Mouse (Mus musculus) limb, embryonic 12.5 days (tissue): ENCODE measurements around the gene Gm21958. TPM values are rescaled to one million over a fixed set of nuclear protein-coding genes. Genes with fewer than 3 reads are reported as not detected.
A peak's percentile ranks its signal among the peaks of the same experiment; 100 is the strongest.

Source experiments
- ATAC-seq: fragments of 200-750 bp; cut with Nextera tagmentation; 2 replicates; pipeline ENCODE4 v1.8.0; 2017; ENCODE audit warnings: low read depth, moderate TSS enrichment; ENCODE audit not compliant: insufficient number of reproducible peaks, insufficient read depth, low FRiP score, low TSS enrichment
- H3K27ac ChIP-seq: fragments of 300-500 bp; sonication (generic); 2 replicates; pipeline ENCODE4 v1.5.1; 2016; ENCODE audit warnings: mild to moderate bottlenecking, moderate library complexity
- H3K27me3 ChIP-seq: fragments of 300-500 bp; sonication (generic); 2 replicates; pipeline ENCODE4 v1.6.1; 2016; ENCODE audit warnings: mild to moderate bottlenecking, moderate library complexity
- H3K36me3 ChIP-seq: fragments of 300-500 bp; sonication (generic); 2 replicates; pipeline ENCODE4 v1.6.1; 2016; ENCODE audit warnings: mild to moderate bottlenecking, moderate library complexity
- H3K4me1 ChIP-seq: fragments of 300-500 bp; sonication (generic); replicated peaks from 2 replicates; pipeline ENCODE4 v1.6.1; 2016
- H3K4me2 ChIP-seq: fragments of 300-500 bp; sonication (generic); 2 replicates; pipeline ENCODE4 v1.6.1; 2016; ENCODE audit warnings: mild to moderate bottlenecking, moderate library complexity
- H3K4me3 ChIP-seq: fragments of 300-500 bp; sonication (generic); replicated peaks from 2 replicates; pipeline ENCODE4 v1.5.1; 2016; ENCODE audit warnings: mild to moderate bottlenecking
- H3K9ac ChIP-seq: fragments of 300-500 bp; sonication (generic); replicated peaks from 2 replicates; pipeline ENCODE4 v1.6.1; 2016; ENCODE audit warnings: mild to moderate bottlenecking, moderate library complexity
- H3K9me3 ChIP-seq: fragments of 300-500 bp; sonication (generic); 2 replicates; pipeline ENCODE4 v1.6.1; 2016; ENCODE audit warnings: mild to moderate bottlenecking, moderate library complexity
- WGBS: fragments of 180-500 bp; shearing (Covaris S2); methylation state at CpG from one replicate; pipeline ENCODE4 v1.1.7; 2016; 5-methylcytosine and 5-hydroxymethylcytosine counted together
- polyA plus RNA-seq: library from polyadenylated mRNA; unstranded; fragments of >200 nt; fragmentation: Nextera tagmentation; extraction: Ambion mirVana; gene quantifications from 2 replicates; pipeline ENCODE4 v1.2.1, GENCODE M21; 2016

The Gm21958 gene
- polyA plus RNA-seq, 1 experiment from 2014 or later, result not detected

- Histone ChIP-seq H3K9ac (peak overlapping the region; percentile 91), H3K27me3 (no peaks in the 10 kb centered on the region), H3K4me3 (peak overlapping the region; percentile 91), H3K27ac (peak overlapping the region; percentile 98), H3K4me1 (peaks cover 16% of the 10 kb centered on the region), H3K9me3 (no peaks in the 10 kb centered on the region), H3K4me2 (peak overlapping the region; percentile 80), H3K36me3 (peaks cover 54% of the 10 kb centered on the region)
- ATAC-seq, result no peak
- WGBS, result 59% methylated on average over 18 of the region's 18 CpGs
These were observed 22.2 kb upstream of the Gm21958 start for GRCm38 (mm10) chr3:54736101-54736927.

- WGBS, result under 1% methylated on average over 64 of the region's 65 CpGs
- H3K4me1 ChIP-seq, result peaks cover 16% of the 10 kb centered on the region
- peaks cover 54% of the 10 kb centered on the region for H3K36me3 ChIP-seq
- no peaks in the 10 kb centered on the region for H3K9me3 ChIP-seq
- H3K4me2 ChIP-seq, result peak within 1 kb of the TSS; percentile 80
- peak; percentile 92 for ATAC-seq
- H3K9ac ChIP-seq, result peak within 1 kb of the TSS; percentile 91
- H3K27me3 ChIP-seq, result no peaks in the 10 kb centered on the region
- H3K27ac ChIP-seq, result peak within 1 kb of the TSS; percentile 98
- peak within 1 kb of the TSS; percentile 91 for H3K4me3 ChIP-seq
These were observed 21.3 kb upstream of the Gm21958 start, which contains the start of the genes Exosc8 and Alg5 for GRCm38 (mm10) chr3:54735247-54736046. Gene Exosc8, minus strand, starts transcription at chr3:54735393. Gene Alg5, plus strand, starts transcription at chr3:54735539.

- Histone ChIP-seq H3K36me3 (peaks cover 56% of the 10 kb centered on the region), H3K27ac (peak overlapping the region; percentile 98), H3K9me3 (no peaks in the 10 kb centered on the region), H3K27me3 (no peaks in the 10 kb centered on the region), H3K4me3 (peak overlapping the region; percentile 91), H3K9ac (peak overlapping the region; percentile 91), H3K4me1 (peaks cover 16% of the 10 kb centered on the region), H3K4me2 (peak overlapping the region; percentile 80)
- WGBS, result 1% methylated on average over 77 of the region's 84 CpGs
- peak; percentile 91 for ATAC-seq
These were observed 20.5 kb upstream of the Gm21958 start for GRCm38 (mm10) chr3:54734411-54735246.

- Histone ChIP-seq H3K9ac (no peak overlapping the region), H3K4me2 (no peak overlapping the region), H3K4me1 (peaks cover 16% of the 10 kb centered on the region), H3K9me3 (no peaks in the 10 kb centered on the region), H3K27me3 (no peaks in the 10 kb centered on the region), H3K27ac (no peak overlapping the region), H3K36me3 (peaks cover 57% of the 10 kb centered on the region), H3K4me3 (no peak overlapping the region)
- ATAC-seq, result no peak
- WGBS, result 95% methylated on average over 4 of the region's 4 CpGs
These were observed 18.2 kb upstream of the Gm21958 start for GRCm38 (mm10) chr3:54732371-54732770.

- Histone ChIP-seq H3K27me3 (no peaks in the 10 kb centered on the region), H3K4me1 (peaks cover 16% of the 10 kb centered on the region), H3K27ac (no peak overlapping the region), H3K4me3 (no peak overlapping the region), H3K4me2 (no peak overlapping the region), H3K36me3 (peaks cover 62% of the 10 kb centered on the region), H3K9me3 (no peaks in the 10 kb centered on the region), H3K9ac (no peak overlapping the region)
- whole genome bisulfite sequencing, result 27% methylated on average over 8 of the region's 8 CpGs
- ATAC-seq, result no peak
These were observed 17.5 kb upstream of the Gm21958 start for GRCm38 (mm10) chr3:54731626-54732150.

- H3K9ac ChIP-seq, result no peak overlapping the region
- no peaks in the 10 kb centered on the region for H3K9me3 ChIP-seq
- no peaks in the 10 kb centered on the region for H3K27me3 ChIP-seq
- H3K4me2 ChIP-seq, result no peak overlapping the region
- peaks cover 87% of the 10 kb centered on the region for H3K36me3 ChIP-seq
- H3K27ac ChIP-seq, result no peak overlapping the region
- ATAC-seq, result no peak
- H3K4me3 ChIP-seq, result no peak overlapping the region
- 0 out of 2 replicates have a peak, but pooled peaks cover 2% of the 10 kb centered on the region for H3K4me1 ChIP-seq
- 87% methylated on average over 6 of the region's 6 CpGs for WGBS
These were observed 13.9 kb upstream of the Gm21958 start for GRCm38 (mm10) chr3:54728100-54728499.

GRCm38 (mm10) chr3:54727588-54727987 is 13.4 kb upstream of the Gm21958 start:
- Histone ChIP-seq H3K27ac (no peak overlapping the region), H3K9ac (no peak overlapping the region), H3K4me2 (no peak overlapping the region), H3K9me3 (no peaks in the 10 kb centered on the region), H3K36me3 (peaks cover 87% of the 10 kb centered on the region), H3K4me1 (no peaks in the 10 kb centered on the region), H3K27me3 (no peaks in the 10 kb centered on the region), H3K4me3 (no peak overlapping the region)
- no peak for ATAC-seq
- 98% methylated on average over 2 of the region's 2 CpGs for whole genome bisulfite sequencing

GRCm38 (mm10) chr3:54725344-54725743 is 11.2 kb upstream of the Gm21958 start:
- Histone ChIP-seq H3K27ac (no peak overlapping the region), H3K36me3 (peaks cover 89% of the 10 kb centered on the region), H3K4me3 (no peak overlapping the region), H3K9me3 (no peaks in the 10 kb centered on the region), H3K27me3 (no peaks in the 10 kb centered on the region), H3K9ac (no peak overlapping the region), H3K4me2 (no peak overlapping the region), H3K4me1 (no peaks in the 10 kb centered on the region)
- WGBS, result 92% methylated on average over 2 of the region's 2 CpGs
- no peak for ATAC-seq

- H3K9me3 ChIP-seq, result no peaks in the 10 kb centered on the region
- no peaks in the 10 kb centered on the region for H3K27me3 ChIP-seq
- WGBS, result 94% methylated on average over 10 of the region's 10 CpGs
- ATAC-seq, result no peak
- peaks cover 81% of the 10 kb centered on the region for H3K36me3 ChIP-seq
- H3K27ac ChIP-seq, result no peak overlapping the region
- H3K9ac ChIP-seq, result no peak overlapping the region
- no peak overlapping the region for H3K4me3 ChIP-seq
- H3K4me1 ChIP-seq, result no peaks in the 10 kb centered on the region
- no peak overlapping the region for H3K4me2 ChIP-seq
These were observed 9.8 kb upstream of the Gm21958 start for GRCm38 (mm10) chr3:54723741-54724500.

GRCm38 (mm10) chr3:54718947-54719346 is 4.8 kb upstream of the Gm21958 start:
- 79% methylated on average over 3 of the region's 3 CpGs for WGBS
- Histone ChIP-seq H3K4me3 (no peak overlapping the region), H3K27ac (no peak overlapping the region), H3K4me1 (no peaks in the 10 kb centered on the region), H3K36me3 (peaks cover 84% of the 10 kb centered on the region), H3K27me3 (no peaks in the 10 kb centered on the region), H3K4me2 (no peak overlapping the region), H3K9ac (no peak overlapping the region), H3K9me3 (no peaks in the 10 kb centered on the region)
- no peak for ATAC-seq
